Mouse (Mus musculus) hindbrain, embryonic 15.5 days (tissue): ENCODE data around the gene Atg7. TPM values are rescaled to one million over a fixed set of nuclear protein-coding genes. Genes with fewer than 3 reads are reported as not detected.

Experiments used
- ATAC-seq: fragments of 200-750 bp; cut with Nextera tagmentation; 2 replicates; pipeline ENCODE4 v1.8.0; 2017; ENCODE audit warnings: low read depth, moderate number of reproducible peaks, moderate TSS enrichment; ENCODE audit not compliant: low FRiP score
- H3K27ac ChIP-seq: fragments of 300-500 bp; sonication (generic); replicated peaks from 2 replicates; pipeline ENCODE4 v1.5.1; 2015; ENCODE audit warnings: mild to moderate bottlenecking, inconsistent platforms
- H3K27me3 ChIP-seq: fragments of 300-500 bp; sonication (generic); 2 replicates; pipeline ENCODE4 v1.6.1; 2015; ENCODE audit warnings: control low read depth, inconsistent platforms
- H3K36me3 ChIP-seq: fragments of 300-500 bp; sonication (generic); 2 replicates; pipeline ENCODE4 v1.6.1; 2015; ENCODE audit warnings: control low read depth, inconsistent platforms
- H3K4me1 ChIP-seq: fragments of 300-500 bp; sonication (generic); replicated peaks from 2 replicates; pipeline ENCODE4 v1.6.1; 2015; ENCODE audit warnings: control low read depth, inconsistent platforms
- H3K4me2 ChIP-seq: fragments of 300-500 bp; sonication (generic); 2 replicates; pipeline ENCODE4 v1.6.1; 2015; ENCODE audit warnings: moderate library complexity, mild to moderate bottlenecking, inconsistent platforms
- H3K4me3 ChIP-seq: fragments of 300-500 bp; sonication (generic); 2 replicates; pipeline ENCODE4 v1.5.1; 2015; ENCODE audit warnings: mild to moderate bottlenecking, inconsistent platforms
- H3K9ac ChIP-seq: fragments of 300-500 bp; sonication (generic); 2 replicates; pipeline ENCODE4 v1.6.1; 2015; ENCODE audit warnings: inconsistent platforms
- H3K9me3 ChIP-seq: fragments of 300-500 bp; sonication (generic); 2 replicates; pipeline ENCODE4 v1.6.1; 2016; ENCODE audit warnings: control low read depth, inconsistent platforms
- WGBS: fragments of 180-500 bp; shearing (Covaris S2); methylation state at CpG from one replicate; pipeline ENCODE4 v1.1.7; 2015; 5-methylcytosine and 5-hydroxymethylcytosine counted together
- polyA plus RNA-seq: library from polyadenylated mRNA; unstranded; fragments of >200 nt; fragmentation: Nextera tagmentation; extraction: Ambion mirVana; gene quantifications from 2 replicates; pipeline ENCODE4 v1.2.1, GENCODE M21; 2015

Atg7 gene
- polyA plus RNA-seq, 1 experiment from 2014 or later: 19.9 TPM

DNA sequence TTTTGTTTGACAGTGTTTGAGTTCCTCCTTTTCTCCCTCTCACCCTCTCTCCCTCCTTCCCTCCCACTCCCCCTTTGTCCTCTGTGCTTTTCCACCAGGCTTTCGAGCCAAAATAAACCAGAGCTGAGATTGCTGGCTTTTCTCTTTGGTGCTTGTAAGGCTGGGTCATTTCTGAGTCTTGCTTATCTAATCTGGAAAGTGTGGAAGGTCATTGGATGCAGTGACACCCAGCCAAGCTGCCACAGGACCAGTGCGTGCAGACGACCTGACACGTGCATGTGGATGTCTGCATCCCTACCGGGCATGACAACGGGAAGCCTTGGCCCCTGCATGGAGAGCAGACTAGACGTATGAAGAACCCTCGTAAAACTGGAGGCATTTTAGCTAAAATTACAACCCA lies 76.8 kb downstream of the Atg7 start:
- H3K9ac ChIP-seq: no peak overlapping the region
- H3K27ac ChIP-seq: peak overlapping the region; percentile 56
- 77% methylated on average over 8 of the region's 8 CpGs for WGBS
- H3K4me2 ChIP-seq: no peak overlapping the region
- H3K36me3 ChIP-seq: no peaks in the 10 kb centered on the region
- H3K4me3 ChIP-seq: no peak overlapping the region
- no peak for ATAC-seq
- H3K4me1 ChIP-seq: peaks cover 31% of the 10 kb centered on the region
- H3K27me3 ChIP-seq: no peaks in the 10 kb centered on the region
- no peaks in the 10 kb centered on the region for H3K9me3 ChIP-seq

DNA sequence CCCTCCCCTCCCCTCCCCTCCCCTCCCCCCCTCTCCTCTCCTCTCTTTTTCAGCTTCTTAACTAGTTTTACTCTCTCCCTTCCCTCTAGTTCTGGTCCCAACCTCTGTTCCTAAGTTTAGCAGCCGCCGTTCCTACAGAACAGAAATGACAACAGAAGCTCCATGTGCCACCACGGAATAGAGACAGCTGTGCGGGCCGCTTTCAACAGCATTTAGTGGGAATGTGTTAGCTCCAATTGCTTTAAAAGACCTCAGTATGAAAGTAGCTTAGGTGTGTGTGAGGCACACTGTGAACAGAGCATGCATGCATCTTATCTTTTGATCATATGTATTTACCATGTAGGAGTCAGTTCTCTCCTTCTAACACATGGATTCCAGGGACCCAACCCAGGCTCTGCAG lies 79.1 kb downstream of the Atg7 start:
- no peaks in the 10 kb centered on the region for H3K27me3 ChIP-seq
- WGBS: 93% methylated on average over 5 of the region's 5 CpGs
- no peak overlapping the region for H3K27ac ChIP-seq
- no peaks in the 10 kb centered on the region for H3K36me3 ChIP-seq
- no peak for ATAC-seq
- no peak overlapping the region for H3K4me3 ChIP-seq
- H3K4me1 ChIP-seq: peaks cover 35% of the 10 kb centered on the region
- no peak overlapping the region for H3K4me2 ChIP-seq
- H3K9me3 ChIP-seq: no peaks in the 10 kb centered on the region
- no peak overlapping the region for H3K9ac ChIP-seq

- 24% methylated on average over 9 of the region's 9 CpGs for WGBS
- Histone ChIP-seq H3K9ac (no peak overlapping the region), H3K9me3 (no peaks in the 10 kb centered on the region), H3K36me3 (no peaks in the 10 kb centered on the region), H3K27me3 (no peaks in the 10 kb centered on the region), H3K4me1 (peaks cover 32% of the 10 kb centered on the region), H3K4me3 (no peak overlapping the region), H3K27ac (peak overlapping the region; percentile 20; the same call in 1 of the 2 replicates), H3K4me2 (no peak overlapping the region)
- ATAC-seq: peak; percentile 68
These were observed 81.0 kb downstream of the Atg7 start for GRCm38 (mm10) chr6:114723925-114724324.

GRCm38 (mm10) chr6:114724351-114724750 lies 81.5 kb downstream of the Atg7 start:
- H3K27ac ChIP-seq: peak overlapping the region; percentile 20; the same call in 1 of the 2 replicates
- no peaks in the 10 kb centered on the region for H3K9me3 ChIP-seq
- H3K27me3 ChIP-seq: no peaks in the 10 kb centered on the region
- H3K4me3 ChIP-seq: no peak overlapping the region
- peaks cover 28% of the 10 kb centered on the region for H3K4me1 ChIP-seq
- 87% methylated on average over 7 of the region's 7 CpGs for WGBS
- H3K4me2 ChIP-seq: no peak overlapping the region
- H3K36me3 ChIP-seq: no peaks in the 10 kb centered on the region
- H3K9ac ChIP-seq: no peak overlapping the region
- peak; percentile 32; the same call in 1 of the 2 replicates for ATAC-seq

DNA sequence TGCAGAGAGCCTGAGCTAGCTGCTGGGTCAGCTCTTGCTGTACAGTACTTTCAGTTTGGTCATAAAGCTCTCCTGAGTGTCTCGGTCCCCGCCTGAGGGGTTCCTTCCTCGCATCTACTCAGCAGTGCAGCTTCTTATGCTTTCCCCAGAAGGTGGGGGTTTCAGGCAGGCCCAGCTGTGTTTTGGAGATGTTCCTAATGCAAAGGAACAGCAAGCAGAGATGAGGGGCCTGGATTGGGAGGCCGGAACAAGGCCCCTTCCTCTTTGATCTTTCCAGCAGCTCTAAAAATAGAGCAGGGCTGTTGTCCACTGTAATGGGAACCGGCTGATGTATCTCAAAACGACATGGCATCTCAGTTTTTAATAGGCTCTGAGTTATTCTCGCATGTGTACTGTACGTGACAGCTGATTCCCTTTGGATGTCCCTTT lies 82.3 kb downstream of the Atg7 start:
- Histone ChIP-seq H3K4me3 (no peak overlapping the region), H3K36me3 (no peaks in the 10 kb centered on the region), H3K9me3 (no peaks in the 10 kb centered on the region), H3K27me3 (no peaks in the 10 kb centered on the region), H3K9ac (no peak overlapping the region), H3K27ac (no peak overlapping the region), H3K4me2 (no peak overlapping the region), H3K4me1 (peaks cover 22% of the 10 kb centered on the region)
- 67% methylated on average over 8 of the region's 8 CpGs for WGBS
- no peak for ATAC-seq

GRCm38 (mm10) chr6:114726681-114727080 lies 83.8 kb downstream of the Atg7 start:
- ATAC-seq: no peak; the same call in 1 of the 2 replicates
- peaks cover 22% of the 10 kb centered on the region for H3K4me1 ChIP-seq
- WGBS: 46% methylated on average over 11 of the region's 11 CpGs
- H3K27ac ChIP-seq: no peak overlapping the region
- no peaks in the 10 kb centered on the region for H3K36me3 ChIP-seq
- no peaks in the 10 kb centered on the region for H3K9me3 ChIP-seq
- no peaks in the 10 kb centered on the region for H3K27me3 ChIP-seq
- no peak overlapping the region for H3K4me3 ChIP-seq
- no peak overlapping the region for H3K4me2 ChIP-seq
- no peak overlapping the region for H3K9ac ChIP-seq

DNA sequence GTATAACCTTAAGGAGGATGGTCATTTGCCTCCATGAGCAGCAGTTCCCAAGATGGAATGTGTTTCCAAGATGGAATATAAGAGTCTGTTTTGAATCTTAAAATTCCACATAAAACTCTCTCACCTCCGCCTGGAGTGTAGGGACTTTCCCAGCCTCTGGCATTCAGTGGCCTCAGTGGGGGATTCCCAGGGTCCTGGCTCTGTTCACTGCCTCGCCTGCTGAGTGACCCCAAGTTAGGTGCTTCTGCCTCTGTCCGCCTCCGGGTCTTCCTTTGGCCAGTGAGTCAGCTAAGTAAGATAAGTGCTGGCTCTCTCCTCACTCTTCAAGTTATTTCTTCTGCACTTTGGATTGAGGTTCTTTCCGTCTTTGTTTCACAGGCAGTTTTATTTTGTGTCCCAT lies 90.3 kb downstream of the Atg7 start:
- Histone ChIP-seq H3K4me2 (no peak overlapping the region), H3K9me3 (no peaks in the 10 kb centered on the region), H3K36me3 (no peaks in the 10 kb centered on the region), H3K9ac (no peak overlapping the region), H3K4me3 (no peak overlapping the region), H3K27me3 (no peaks in the 10 kb centered on the region), H3K4me1 (peaks cover 5% of the 10 kb centered on the region), H3K27ac (no peak overlapping the region)
- WGBS: 74% methylated on average over 5 of the region's 5 CpGs
- no peak for ATAC-seq

- H3K27ac ChIP-seq: no peak overlapping the region
- ATAC-seq: no peak
- H3K4me1 ChIP-seq: peaks cover 10% of the 10 kb centered on the region
- no peak overlapping the region for H3K4me2 ChIP-seq
- no peaks in the 10 kb centered on the region for H3K9me3 ChIP-seq
- no peaks in the 10 kb centered on the region for H3K36me3 ChIP-seq
- no peaks in the 10 kb centered on the region for H3K27me3 ChIP-seq
- H3K9ac ChIP-seq: no peak overlapping the region
- 70% methylated on average over 3 of the region's 3 CpGs for WGBS
- H3K4me3 ChIP-seq: no peak overlapping the region
These were observed 90.8 kb downstream of the Atg7 start for GRCm38 (mm10) chr6:114733681-114734080.

DNA sequence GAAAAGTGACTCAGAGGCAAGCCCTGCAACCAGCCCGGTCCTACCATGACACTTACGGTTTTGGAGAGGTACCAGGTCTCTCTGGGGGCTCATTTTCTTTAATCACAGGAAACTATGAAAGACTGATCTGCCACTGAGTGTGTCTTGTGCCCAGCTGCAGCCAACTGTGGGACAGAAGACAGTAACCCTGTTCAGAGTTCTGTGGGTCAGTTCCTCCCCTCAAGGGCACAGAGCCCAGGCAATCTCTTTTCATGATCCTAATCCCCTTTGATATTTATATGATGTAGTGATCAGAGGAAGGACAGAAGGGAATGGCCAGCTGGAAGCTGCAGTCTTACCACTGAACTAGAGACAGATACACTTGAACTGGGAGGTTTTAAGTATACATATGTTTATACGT lies 92.2 kb downstream of the Atg7 start:
- no peak overlapping the region for H3K9ac ChIP-seq
- WGBS: 77% methylated on average over 3 of the region's 3 CpGs
- no peak for ATAC-seq
- H3K4me3 ChIP-seq: no peak overlapping the region
- no peak overlapping the region for H3K27ac ChIP-seq
- no peaks in the 10 kb centered on the region for H3K27me3 ChIP-seq
- no peaks in the 10 kb centered on the region for H3K36me3 ChIP-seq
- H3K4me1 ChIP-seq: peaks cover 11% of the 10 kb centered on the region
- H3K9me3 ChIP-seq: no peaks in the 10 kb centered on the region
- no peak overlapping the region for H3K4me2 ChIP-seq

GRCm38 (mm10) chr6:114736355-114736754 lies 93.5 kb downstream of the Atg7 start:
- no peak for ATAC-seq
- H3K27ac ChIP-seq: no peak overlapping the region
- no peak overlapping the region for H3K4me2 ChIP-seq
- no peak overlapping the region for H3K9ac ChIP-seq
- H3K36me3 ChIP-seq: no peaks in the 10 kb centered on the region
- H3K4me3 ChIP-seq: no peak overlapping the region
- no peaks in the 10 kb centered on the region for H3K27me3 ChIP-seq
- no peaks in the 10 kb centered on the region for H3K9me3 ChIP-seq
- H3K4me1 ChIP-seq: peaks cover 11% of the 10 kb centered on the region
- WGBS: 92% methylated on average over 9 of the region's 9 CpGs

DNA sequence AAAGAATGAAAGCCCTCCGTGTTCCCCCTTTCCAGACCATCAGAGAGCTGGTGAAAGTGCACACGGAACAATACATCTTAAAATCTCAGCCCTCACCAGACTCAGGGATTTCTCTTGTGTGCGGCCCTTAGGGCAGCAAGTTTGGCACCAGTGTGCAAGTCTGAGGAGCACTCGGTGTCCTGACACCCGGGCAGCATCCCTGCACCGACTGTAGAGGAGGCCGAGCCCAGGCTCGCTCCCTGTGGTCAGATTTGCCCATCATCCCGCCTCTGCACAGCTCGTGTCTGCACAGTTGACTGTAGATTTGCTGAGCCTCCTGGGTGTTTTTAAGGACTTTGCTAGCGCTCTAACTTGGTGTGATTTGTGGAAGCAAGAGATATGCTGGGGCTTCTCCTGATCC lies 94.3 kb downstream of the Atg7 start:
- no peak for ATAC-seq
- Histone ChIP-seq H3K9me3 (no peaks in the 10 kb centered on the region), H3K27me3 (no peaks in the 10 kb centered on the region), H3K4me2 (no peak overlapping the region), H3K36me3 (no peaks in the 10 kb centered on the region), H3K4me3 (no peak overlapping the region), H3K4me1 (peaks cover 11% of the 10 kb centered on the region), H3K27ac (no peak overlapping the region), H3K9ac (no peak overlapping the region)
- 78% methylated on average over 11 of the region's 11 CpGs for WGBS

GRCm38 (mm10) chr6:114737931-114738759 lies 95.2 kb downstream of the Atg7 start:
- Histone ChIP-seq H3K4me1 (peaks cover 11% of the 10 kb centered on the region), H3K9ac (peak overlapping the region; percentile 42), H3K27ac (0 out of 2 replicates have a peak overlapping the region, but pooled peaks have one; percentile 2), H3K9me3 (no peaks in the 10 kb centered on the region), H3K4me2 (peak overlapping the region; percentile 53), H3K4me3 (peak overlapping the region; percentile 23), H3K27me3 (no peaks in the 10 kb centered on the region), H3K36me3 (no peaks in the 10 kb centered on the region)
- peak; percentile 77 for ATAC-seq
- WGBS: 15% methylated on average over 40 of the region's 46 CpGs
